Mouse (Mus musculus): Measurements from ENCODE around the gene Nmu.

The Nmu gene

GRCm38 (mm10) chr5:76363453-76364104 lies at the start of gene Nmu:
Nmu (minus strand) TSS chr5:76363788.
- no peak for ATAC-seq (ENCODE audit: insufficient number of reproducible peaks, low FRiP score, low TSS enrichment)

DNA sequence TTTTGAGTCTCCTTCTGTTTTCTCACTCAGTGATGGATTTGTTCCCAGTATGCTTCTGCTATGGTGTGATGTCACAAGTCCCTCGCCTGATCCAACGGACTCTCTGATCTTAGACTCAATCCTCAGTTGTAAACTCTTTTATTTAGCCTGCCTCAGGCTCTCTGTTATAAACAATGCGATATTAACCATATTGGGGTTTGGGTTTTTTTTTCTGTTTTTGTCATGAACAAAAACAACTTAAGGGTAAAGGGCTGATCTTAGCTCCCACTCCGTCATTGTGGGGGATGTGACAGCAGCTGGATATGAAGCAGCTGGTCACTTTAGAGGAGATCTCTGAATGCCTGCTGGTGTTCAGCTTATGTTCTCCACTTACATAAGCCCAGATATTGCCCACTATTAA lies 48.1 kb upstream of the Nmu start:
- no peak for ATAC-seq (ENCODE audit: insufficient number of reproducible peaks, low FRiP score, low TSS enrichment)

- ATAC-seq (ENCODE audit: insufficient number of reproducible peaks, low FRiP score, low TSS enrichment): no peak
Observed at GRCm38 (mm10) chr5:76394382-76394781, 30.8 kb upstream of the Nmu start.

DNA sequence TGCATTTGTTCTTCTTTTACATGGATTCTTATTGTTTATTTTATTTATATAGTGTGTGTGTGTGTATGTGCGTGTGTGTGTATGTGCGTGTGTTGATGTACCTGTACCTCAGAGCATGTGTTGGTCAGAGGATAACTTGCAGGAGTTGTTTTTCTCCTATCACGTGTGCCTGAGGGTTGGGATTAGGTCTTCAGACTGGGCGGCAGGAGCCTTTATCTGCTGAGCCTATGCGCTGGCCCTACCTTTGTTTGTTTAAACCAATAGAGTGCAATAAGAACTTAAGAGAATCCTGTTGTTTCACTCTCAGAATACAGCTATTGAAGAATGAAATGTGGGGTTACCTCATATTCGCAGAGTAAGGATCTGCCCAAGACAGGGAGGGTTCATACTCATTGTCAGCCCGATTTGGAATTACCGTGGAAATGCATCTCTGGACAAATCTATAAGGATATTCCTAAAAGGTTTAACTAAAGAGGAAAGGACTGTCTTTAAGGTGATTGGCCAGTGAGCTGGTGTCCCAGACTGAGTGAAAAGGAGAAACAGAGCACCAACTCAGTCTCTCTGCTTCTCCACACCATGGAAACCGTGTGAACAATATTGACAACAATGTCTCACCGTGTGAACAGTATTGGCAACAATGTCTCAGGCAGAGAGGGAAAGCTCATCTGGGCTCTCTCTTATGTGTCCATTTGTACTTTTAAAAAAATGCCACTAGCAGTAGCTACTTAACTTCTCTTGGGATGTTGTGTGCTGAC lies 25.6 kb upstream of the Nmu start:
- ATAC-seq (ENCODE audit: insufficient number of reproducible peaks, low FRiP score, low TSS enrichment): no peak

- no peak for ATAC-seq (ENCODE audit: insufficient number of reproducible peaks, low FRiP score, low TSS enrichment)
Observed at GRCm38 (mm10) chr5:76388474-76388873, 24.9 kb upstream of the Nmu start.

- no peak for ATAC-seq (ENCODE audit: insufficient number of reproducible peaks, low FRiP score, low TSS enrichment)
Observed at GRCm38 (mm10) chr5:76383673-76384072, 20.1 kb upstream of the Nmu start.

GRCm38 (mm10) chr5:76381836-76382235 lies 18.2 kb upstream of the Nmu start:
- no peak for ATAC-seq (ENCODE audit: insufficient number of reproducible peaks, low FRiP score, low TSS enrichment)

- no peak for ATAC-seq (ENCODE audit: insufficient number of reproducible peaks, low FRiP score, low TSS enrichment)
Observed at GRCm38 (mm10) chr5:76379216-76379615, 15.6 kb upstream of the Nmu start.

- ATAC-seq (ENCODE audit: insufficient number of reproducible peaks, low FRiP score, low TSS enrichment): no peak
Observed at GRCm38 (mm10) chr5:76369215-76369840, 5.7 kb upstream of the Nmu start.

- ATAC-seq (ENCODE audit: insufficient number of reproducible peaks, low FRiP score, low TSS enrichment): no peak
Observed at GRCm38 (mm10) chr5:76365406-76365805, 1.8 kb upstream of the Nmu start.

DNA sequence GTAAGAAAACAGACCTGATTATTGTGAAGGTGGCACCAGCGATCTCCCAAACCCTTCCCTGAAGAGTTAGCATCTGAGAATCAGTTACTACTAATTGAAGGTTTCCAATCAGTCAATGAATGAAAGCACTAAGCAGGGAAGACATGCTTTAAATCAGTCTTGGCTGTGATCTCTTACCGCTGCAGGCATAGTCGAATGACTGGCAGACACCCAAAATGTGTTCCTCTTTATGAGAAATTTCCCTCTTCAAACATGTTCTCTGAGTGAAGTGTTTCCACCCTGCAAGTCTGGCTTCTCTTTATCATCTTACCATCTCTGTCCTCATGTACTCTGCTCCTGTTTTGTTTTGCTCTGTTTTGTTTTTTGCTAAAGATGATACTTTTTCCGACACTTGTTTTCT lies 2.8 kb downstream of the Nmu start:
- no peak for ATAC-seq (ENCODE audit: insufficient number of reproducible peaks, low FRiP score, low TSS enrichment)

- no peak for ATAC-seq (ENCODE audit: insufficient number of reproducible peaks, low FRiP score, low TSS enrichment)
Observed at GRCm38 (mm10) chr5:76360057-76360456, 3.5 kb downstream of the Nmu start.

DNA sequence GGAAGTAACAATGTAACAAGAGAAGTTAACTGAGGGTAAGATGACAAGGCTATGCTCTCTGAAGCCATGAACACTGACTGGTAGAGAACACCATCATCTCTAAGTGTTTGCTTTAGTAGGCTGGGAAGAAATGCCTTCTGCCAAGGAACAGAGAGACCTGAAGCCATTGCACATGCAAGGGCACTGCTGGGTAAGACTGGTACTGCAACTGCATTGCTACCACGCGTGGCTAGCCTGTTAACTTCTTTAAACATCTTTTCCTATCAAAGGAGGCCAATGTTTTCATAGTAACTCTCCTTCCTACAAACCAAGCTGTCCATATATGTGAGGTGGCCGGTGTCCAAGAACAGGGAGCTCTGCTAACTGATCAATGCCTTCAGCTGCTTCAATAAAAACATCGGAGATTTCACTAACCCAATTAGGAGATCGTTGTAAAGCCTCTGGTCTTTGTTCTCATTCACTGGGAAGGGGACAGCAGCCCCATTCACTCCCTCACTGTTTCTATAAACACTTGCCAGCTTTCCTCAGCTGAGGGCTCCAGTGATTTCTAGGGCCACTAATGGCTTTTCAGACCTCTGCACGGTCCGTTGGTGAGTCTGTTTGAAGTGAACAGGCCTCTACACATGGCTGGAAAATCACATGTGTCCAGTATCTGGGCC lies 11.5 kb downstream of the Nmu start:
- no peak for ATAC-seq (ENCODE audit: insufficient number of reproducible peaks, low FRiP score, low TSS enrichment)

GRCm38 (mm10) chr5:76351537-76351936 lies 12.1 kb downstream of the Nmu start:
- no peak for ATAC-seq (ENCODE audit: insufficient number of reproducible peaks, low FRiP score, low TSS enrichment)

DNA sequence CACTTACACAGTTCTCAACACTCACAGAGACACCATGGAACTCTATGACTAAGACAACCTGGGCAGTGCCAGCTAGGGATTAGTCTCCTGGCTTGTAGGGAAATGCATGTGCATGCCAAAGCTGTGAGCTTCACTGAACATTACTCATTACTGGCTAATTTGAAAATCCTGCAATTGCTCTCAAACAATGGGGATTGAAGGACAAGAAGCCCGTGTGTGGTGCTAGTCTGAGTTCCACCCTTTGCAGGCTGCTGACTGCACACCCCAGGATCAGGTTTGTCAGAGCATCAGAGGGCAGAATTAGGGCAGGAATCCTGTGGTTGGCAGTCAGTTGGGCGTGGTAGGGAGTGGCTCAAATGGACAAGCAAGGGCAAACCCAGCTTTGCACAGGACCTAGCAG lies 17.5 kb downstream of the Nmu start:
- ATAC-seq (ENCODE audit: insufficient number of reproducible peaks, low FRiP score, low TSS enrichment): no peak

- ATAC-seq (ENCODE audit: insufficient number of reproducible peaks, low FRiP score, low TSS enrichment): no peak
Observed at GRCm38 (mm10) chr5:76340931-76341330, 22.7 kb downstream of the Nmu start.

DNA sequence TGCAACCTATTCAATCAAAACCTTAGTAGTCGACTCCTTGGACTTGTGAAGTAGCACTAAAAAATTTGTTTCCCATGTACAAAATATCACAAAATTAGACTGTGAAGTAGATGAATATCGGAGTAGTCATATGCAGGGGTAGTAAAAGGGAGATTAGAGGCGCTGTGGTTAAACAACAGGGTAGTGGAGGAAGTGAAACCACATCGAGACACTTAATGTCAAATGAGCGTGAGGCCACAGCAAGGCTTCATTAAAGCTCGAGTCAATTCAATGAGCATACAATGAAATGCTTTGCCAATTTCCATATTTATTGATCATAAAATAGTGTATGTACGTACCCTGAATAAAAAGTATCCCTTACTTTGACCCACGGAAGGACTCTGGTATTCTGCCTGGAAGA lies 26.5 kb downstream of the Nmu start:
- ATAC-seq (ENCODE audit: insufficient number of reproducible peaks, low FRiP score, low TSS enrichment): no peak

DNA sequence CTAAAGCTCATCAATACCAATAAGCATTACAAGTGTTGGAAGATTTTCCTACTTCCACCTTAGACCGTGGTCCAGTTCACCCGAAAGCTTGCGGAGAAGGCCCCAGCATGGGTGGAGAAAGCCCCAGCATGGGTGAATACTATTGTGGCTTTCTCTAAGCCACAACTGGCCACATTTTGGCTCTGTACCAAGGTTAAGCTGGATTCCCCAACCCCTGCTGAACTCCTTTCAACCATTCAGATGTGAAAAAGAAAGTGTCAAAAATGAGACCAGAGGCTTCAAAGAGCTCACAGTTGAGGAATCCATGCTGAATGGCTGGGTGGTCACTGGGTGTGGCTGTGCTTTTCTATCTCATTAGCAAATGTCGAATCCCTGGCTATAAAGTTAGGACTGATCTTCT lies 29.8 kb downstream of the Nmu start:
- no peak for ATAC-seq (ENCODE audit: insufficient number of reproducible peaks, low FRiP score, low TSS enrichment)

GRCm38 (mm10) chr5:76330953-76331352 lies 32.6 kb downstream of the Nmu start, which contains the start of gene Pdcl2:
Pdcl2 (minus strand) TSS chr5:76331156.
- ATAC-seq (ENCODE audit: insufficient number of reproducible peaks, low FRiP score, low TSS enrichment): no peak

DNA sequence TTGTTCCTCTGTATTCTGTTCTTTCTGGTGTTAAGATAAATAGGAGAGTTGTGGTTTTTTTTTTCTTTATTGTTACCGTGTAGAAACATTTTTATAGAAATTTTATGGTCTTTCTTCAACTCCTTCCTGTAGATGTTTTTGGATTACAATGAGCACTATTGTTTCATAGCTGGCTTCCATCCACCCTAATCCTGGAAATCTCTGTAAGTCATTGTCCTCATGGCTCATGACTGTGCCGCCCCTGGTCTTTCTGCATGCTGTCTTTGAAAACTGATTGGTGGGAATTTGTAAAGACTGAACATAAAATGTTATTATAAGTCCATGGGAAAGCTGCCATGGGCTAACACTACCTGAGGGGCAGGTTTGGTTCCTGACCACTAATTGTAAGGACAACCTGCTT lies 36.3 kb downstream of the Nmu start:
- no peak for ATAC-seq (ENCODE audit: insufficient number of reproducible peaks, low FRiP score, low TSS enrichment)

GRCm38 (mm10) chr5:76325113-76325512 lies 38.5 kb downstream of the Nmu start:
- ATAC-seq (ENCODE audit: insufficient number of reproducible peaks, low FRiP score, low TSS enrichment): no peak
